Mouse (Mus musculus): ENCODE data around the gene Slc4a1.

DNA sequence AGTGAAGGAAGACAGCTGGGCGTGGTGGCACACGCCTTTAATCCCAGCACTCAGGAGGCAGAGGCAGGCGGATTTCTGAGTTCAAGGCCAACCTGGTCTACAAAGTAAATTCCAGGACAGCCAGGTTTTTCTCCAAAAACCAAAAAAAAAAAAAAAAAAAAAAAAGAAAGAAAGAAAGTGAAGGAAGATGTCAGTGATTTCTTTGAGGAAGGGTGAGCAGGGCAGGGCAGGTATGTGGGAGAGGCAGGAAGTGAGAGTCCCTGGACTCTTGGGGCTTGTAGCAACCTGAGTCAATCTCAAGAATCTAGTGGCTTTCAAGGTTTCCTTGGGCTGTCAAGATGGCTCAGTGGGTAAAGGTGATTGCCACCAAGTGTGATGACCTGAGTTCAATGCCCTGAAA is 21.5 kb downstream of the Slc4a1 start:
- TF ChIP-seq CTCF (IDR thresholded peaks at IDR 0.05; ENCODE audit: borderline replicate concordance, insufficient read depth, low read length) (no peak), POLR2A (IDR thresholded peaks at IDR 0.05; ENCODE audit: low read depth, low read length) (no peak)

Measured in embryonic fibroblast, embryonic 13.5 days (primary cell).